In genomic region chr1:120963477-120964178, GRCm38 (mm10) we compare ENCODE assay signal across 8 mouse cellular contexts.
DNase-seq lines count a peak whose midpoint lies in the region; ATAC-seq and TF ChIP-seq lines count a peak whose summit lies in the region.

No protein-coding gene starts in this region.

- no peaks in the 10 kb centered on the region for H3K36me3 ChIP-seq in intestine, embryonic 16.5 days (ENCODE audit: control insufficient read depth, insufficient read depth, low read length)
- H3K36me3 ChIP-seq in neural tube, embryonic 15.5 days = no peaks in the 10 kb centered on the region

- peaks cover 4% of the 10 kb centered on the region; the same call in 1 of the 2 replicates for H3K27me3 ChIP-seq in intestine, embryonic 16.5 days (replicated peaks; ENCODE audit: control insufficient read depth, insufficient read depth, low read length)
- no peaks in the 10 kb centered on the region for H3K27me3 ChIP-seq in neural tube, embryonic 15.5 days (replicated peaks)

- no peaks in the 10 kb centered on the region for H3K9me3 ChIP-seq in intestine, embryonic 16.5 days (ENCODE audit: control insufficient read depth, low read length)
- no peaks in the 10 kb centered on the region for H3K9me3 ChIP-seq in neural tube, embryonic 15.5 days (replicated peaks)

- H3K9ac ChIP-seq in intestine, embryonic 16.5 days (ENCODE audit: low read depth, low read length) = no peak overlapping the region
- no peak overlapping the region for H3K9ac ChIP-seq in neural tube, embryonic 15.5 days (replicated peaks)

- TF ChIP-seq CTCF in embryonic fibroblast, embryonic 13.5 days (IDR thresholded peaks at IDR 0.05; ENCODE audit: borderline replicate concordance, insufficient read depth, low read length) = no peak

- peak; percentile 6 to 13 for DNase-seq in layer of hippocampus, postnatal 10 days (ENCODE audit: low spot score in 2 of 2)
- no peak for DNase-seq in layer of hippocampus, adult 9-10 months (ENCODE audit: low spot score)
- DNase-seq in layer of hippocampus, adult 18-20 months (ENCODE audit: low spot score in 2 of 2) = no peak
- no peak for DNase-seq in spleen, adult 12 weeks (ENCODE audit: low spot score)

- H3K4me2 ChIP-seq in intestine, embryonic 16.5 days (ENCODE audit: low read depth, low read length) = peak overlapping the region; percentile 47
- peak overlapping the region; percentile 53 for H3K4me2 ChIP-seq in neural tube, embryonic 15.5 days

- 27% methylated on average over 14 of the region's 14 CpGs for WGBS in intestine, embryonic 16.5 days
- WGBS in neural tube, embryonic 15.5 days = 36% methylated on average over 14 of the region's 14 CpGs

- peak; percentile 80; the same call in 1 of the 2 replicates for ATAC-seq in intestine, embryonic 16.5 days
- no peak; the same call in 1 of the 2 replicates for ATAC-seq in neural tube, embryonic 15.5 days (ENCODE audit: low FRiP score)
- ATAC-seq in granulocyte monocyte progenitor cell, adult 5-6 weeks (replicated peaks; ENCODE audit: poor library complexity, severe bottlenecking) = no peak

- TF ChIP-seq POLR2A in embryonic fibroblast, embryonic 13.5 days (IDR thresholded peaks at IDR 0.05; ENCODE audit: low read depth, low read length) = no peak

- peak overlapping the region; percentile 16; the same call in 1 of the 2 replicates for H3K4me3 ChIP-seq in embryonic fibroblast, embryonic 13.5 days (ENCODE audit: insufficient read depth, low read length)
- H3K4me3 ChIP-seq in intestine, embryonic 16.5 days (ENCODE audit: low read length) = peak overlapping the region; percentile 33
- H3K4me3 ChIP-seq in neural tube, embryonic 15.5 days (replicated peaks) = peak overlapping the region; percentile 29

- H3K4me1 ChIP-seq in embryonic fibroblast, embryonic 13.5 days (ENCODE audit: control insufficient read depth, insufficient read depth, low read length) = no peaks in the 10 kb centered on the region
- no peaks in the 10 kb centered on the region for H3K4me1 ChIP-seq in intestine, embryonic 16.5 days (ENCODE audit: control insufficient read depth, insufficient read depth, low read length)
- H3K4me1 ChIP-seq in neural tube, embryonic 15.5 days = 0 out of 2 replicates have a peak, but pooled peaks cover 7% of the 10 kb centered on the region

- no peak overlapping the region for H3K27ac ChIP-seq in embryonic fibroblast, embryonic 13.5 days (ENCODE audit: insufficient read depth, low read length)
- H3K27ac ChIP-seq in intestine, embryonic 16.5 days (ENCODE audit: low read length) = no peak overlapping the region
- H3K27ac ChIP-seq in neural tube, embryonic 15.5 days (replicated peaks) = no peak overlapping the region

Comparison
In these comparisons a context has a peak if more than half of its experiments do, and no peak if none do; other contexts are left out.
1. DNase-seq: peak in layer of hippocampus, postnatal 10 days (2 of 2); none in layer of hippocampus, adult 9-10 months (single experiment), layer of hippocampus, adult 18-20 months (0 of 2) and spleen, adult 12 weeks (single experiment).
2. Peak in every context shown above with its lines, with median percentiles within 50 percentile points of each other: H3K4me3 ChIP-seq.